Mouse (Mus musculus): ENCODE results near the gene Eral1.

Gene Eral1

GRCm38 (mm10) chr11:78037831-78038752, 42.1 kb downstream of the Eral1 start, which contains the start of gene Flot2:
TSS of gene Flot2 (plus strand) at chr11:78037931.
- DNase-seq (ENCODE audit: low spot score): peak; percentile 27

DNA sequence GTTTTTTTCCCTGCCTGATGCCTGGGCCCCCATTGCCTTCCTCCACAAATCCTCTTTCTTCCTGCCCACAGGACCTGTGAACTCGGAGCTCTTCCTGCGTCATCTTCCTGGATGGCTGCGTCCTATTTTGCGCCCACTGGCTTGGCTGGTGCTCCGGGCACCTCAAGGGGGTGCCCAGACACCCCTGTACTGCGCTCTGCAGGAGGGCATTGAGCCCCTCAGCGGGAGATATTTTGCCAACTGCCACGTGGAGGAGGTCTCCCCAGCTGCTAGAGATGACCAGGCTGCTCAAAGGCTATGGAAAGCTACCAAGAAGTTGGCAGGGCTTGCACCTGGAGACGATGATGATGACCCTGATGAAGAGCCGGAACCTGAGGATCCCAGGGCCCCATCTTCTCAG, 43.4 kb downstream of the Eral1 start:
- no peak for DNase-seq (ENCODE audit: low spot score)

GRCm38 (mm10) chr11:78033931-78034617, 46.1 kb downstream of the Eral1 start:
- DNase-seq (ENCODE audit: low spot score): no peak

GRCm38 (mm10) chr11:78032809-78033195, 47.4 kb downstream of the Eral1 start:
- DNase-seq (ENCODE audit: low spot score): no peak

GRCm38 (mm10) chr11:78031947-78032808, 48.0 kb downstream of the Eral1 start, which contains the start of gene Dhrs13:
TSS of gene Dhrs13 (plus strand) at chr11:78032280.
- peak; percentile 94 for DNase-seq (ENCODE audit: low spot score)

DNA sequence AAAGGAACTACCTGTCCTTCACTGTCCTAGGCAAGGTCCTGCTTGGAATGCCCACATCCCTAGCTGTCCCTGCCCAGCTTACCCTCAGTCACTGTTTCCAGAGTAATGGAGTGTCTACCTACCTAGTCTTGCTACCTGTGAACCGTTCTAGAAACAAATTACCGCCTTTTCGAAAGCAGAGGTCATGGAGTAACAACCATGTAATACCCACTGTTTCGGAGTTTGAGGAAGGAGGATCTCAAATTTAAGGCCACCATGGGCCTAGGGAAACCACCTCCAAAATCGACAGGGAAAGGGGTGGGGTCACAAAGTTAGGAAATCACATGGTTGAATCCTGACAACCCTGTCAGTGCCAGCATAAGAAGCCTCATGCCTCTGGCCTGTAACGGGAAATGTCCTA, 48.8 kb downstream of the Eral1 start:
- DNase-seq (ENCODE audit: low spot score): no peak

GRCm38 (mm10) chr11:78030600-78030999, 49.6 kb downstream of the Eral1 start:
- DNase-seq (ENCODE audit: low spot score): no peak

GRCm38 (mm10) chr11:78029240-78029639, 50.9 kb downstream of the Eral1 start:
- no peak for DNase-seq (ENCODE audit: low spot score)

- DNase-seq (ENCODE audit: low spot score): no peak
Measured at GRCm38 (mm10) chr11:78023607-78024006, 56.6 kb downstream of the Eral1 start.

All from ovary, postnatal 14 days (tissue).